Mouse (Mus musculus): ENCODE measurements around the gene Plagl2. TPM values are rescaled to one million over a fixed set of nuclear protein-coding genes. Genes with fewer than 3 reads are reported as not detected.

Plagl2 gene
- polyA plus RNA-seq (2017; shearing (Covaris generic)) = 12.9 TPM

DNA sequence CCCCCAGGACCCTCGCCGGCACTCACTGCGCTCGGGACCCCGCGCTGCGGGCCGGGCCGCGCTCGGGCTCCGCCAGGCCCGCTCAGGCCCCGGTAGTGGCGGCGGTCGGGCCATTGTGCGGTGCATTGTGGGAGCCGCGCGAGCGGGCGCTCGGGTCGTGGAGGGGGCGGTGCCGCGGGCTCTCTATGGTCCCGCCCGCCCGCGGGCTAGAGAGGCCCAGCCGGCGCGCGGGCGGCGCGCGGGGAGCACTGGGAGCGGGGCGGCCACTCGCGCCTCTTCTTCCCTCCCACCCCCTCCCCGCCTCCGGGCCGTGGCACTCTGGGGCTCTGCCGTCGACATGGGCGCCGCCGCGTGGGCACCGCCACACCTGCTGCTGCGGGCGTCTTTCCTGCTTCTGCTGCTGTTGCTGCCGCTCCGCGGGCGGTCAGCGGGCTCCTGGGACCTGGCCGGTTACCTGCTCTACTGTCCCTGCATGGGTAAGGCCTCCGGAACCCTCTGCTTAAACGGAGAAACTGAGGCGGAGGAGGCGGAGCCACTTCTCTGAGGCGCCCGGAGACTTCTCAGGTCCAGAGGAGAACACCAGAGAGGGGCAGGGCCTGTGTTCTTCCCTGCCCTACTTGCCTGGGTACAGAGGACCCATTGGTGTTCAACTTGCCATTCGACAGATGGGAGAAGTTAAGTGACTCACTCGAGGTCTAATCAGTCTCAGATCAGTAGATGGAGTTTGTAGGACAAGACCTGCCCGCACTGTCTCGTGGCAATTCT is at the start of gene Plagl2, which contains the start of gene Pofut1:
Gene Plagl2 (minus strand): TSS at position 177 of the 765 bp plus-strand sequence.
Gene Pofut1 (plus strand): TSS at position 284 of the 765 bp plus-strand sequence.

GRCm38 (mm10) chr2:153224946-153225594 is 16.2 kb downstream of the Plagl2 start, which contains the start of gene Tspyl3:
Tspyl3 (minus strand) TSS chr2:153225441.

Other genes starting within 250 kb of the Plagl2 start
- 80.7 TPM for gene Pdrg1, start 226.0 kb downstream of the Plagl2 start, polyA plus RNA-seq (2017; shearing (Covaris generic))
- gene Xkr7, start 209.6 kb downstream of the Plagl2 start, polyA plus RNA-seq (2017; shearing (Covaris generic)) = not detected
- gene Ccm2l, start 175.5 kb downstream of the Plagl2 start, polyA plus RNA-seq (2017; shearing (Covaris generic)) = not detected
- not detected for gene Hck, start 133.0 kb downstream of the Plagl2 start, polyA plus RNA-seq (2017; shearing (Covaris generic))
- gene Tm9sf4, start 80.1 kb downstream of the Plagl2 start, polyA plus RNA-seq (2017; shearing (Covaris generic)) = 45.9 TPM
- 8.6 TPM for gene Tspyl3, start 16.0 kb downstream of the Plagl2 start, polyA plus RNA-seq (2017; shearing (Covaris generic))
- 10.1 TPM for gene Pofut1, start 107 bp upstream of the Plagl2 start, polyA plus RNA-seq (2017; shearing (Covaris generic))
- 9.4 TPM for gene Kif3b, start 50.0 kb upstream of the Plagl2 start, polyA plus RNA-seq (2017; shearing (Covaris generic))
- 42.2 TPM for gene Asxl1, start 104.4 kb upstream of the Plagl2 start, polyA plus RNA-seq (2017; shearing (Covaris generic))

Data from effector memory CD4-positive, alpha-beta T cell, adult 5 months (primary cell).